Mouse (Mus musculus): Measurements from ENCODE around the gene Alox5ap. TPM values are rescaled to one million over a fixed set of nuclear protein-coding genes. Genes with fewer than 3 reads are reported as not detected.

Alox5ap gene
- polyA plus RNA-seq, 1 experiment: 8.2 TPM

DNA sequence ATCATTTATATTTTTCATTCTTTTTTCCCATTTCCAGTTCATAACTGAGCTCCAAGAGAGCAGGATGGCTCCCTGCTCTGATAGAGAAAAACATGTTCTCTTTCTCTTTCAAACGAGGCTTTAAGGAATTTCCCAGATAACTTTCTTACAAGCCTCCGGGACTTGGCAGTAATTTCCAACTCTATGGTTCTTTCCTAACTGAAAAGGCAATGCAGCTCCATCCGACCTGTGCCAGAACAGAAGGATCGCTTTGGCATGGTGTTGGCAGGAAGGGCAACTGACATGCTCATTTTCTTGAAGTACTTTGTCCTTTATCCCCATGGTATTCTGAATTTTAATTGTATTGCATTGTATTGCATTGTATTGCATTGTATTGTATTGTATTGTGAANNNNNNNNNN lies 33.7 kb downstream of the Alox5ap start:
- H3K36me3 ChIP-seq (ENCODE audit: control insufficient read depth, insufficient read depth): no peaks in the 10 kb centered on the region
- H3ac ChIP-seq (ENCODE audit: control insufficient read depth, insufficient read length, low read depth): no peak overlapping the region
- TF ChIP-seq USF1 (IDR thresholded peaks at IDR 0.05; ENCODE audit: low read depth): no peak
- no peak for TF ChIP-seq MYOG (IDR thresholded peaks at IDR 0.05; ENCODE audit: control insufficient read depth, extremely low read depth, insufficient read length)
- no peak for TF ChIP-seq CEBPB (IDR thresholded peaks at IDR 0.05; ENCODE audit: low read depth)
- no peak for TF ChIP-seq CTCF (IDR thresholded peaks at IDR 0.05; ENCODE audit: control insufficient read depth, insufficient read depth, insufficient read length)
- no peak for TF ChIP-seq MAX (IDR thresholded peaks at IDR 0.05)
- TF ChIP-seq MYOD1 (IDR thresholded peaks at IDR 0.05; ENCODE audit: control insufficient read depth, insufficient read length, low read depth): no peak
- TF ChIP-seq FOSL1 (IDR thresholded peaks at IDR 0.05; ENCODE audit: insufficient read depth, low read length, poor library complexity, severe bottlenecking): no peak
- no peaks in the 10 kb centered on the region for H3K27me3 ChIP-seq (ENCODE audit: control insufficient read depth, insufficient read depth, insufficient read length)
- H3K4me3 ChIP-seq (ENCODE audit: insufficient read depth, poor library complexity, severe bottlenecking): no peak overlapping the region
- H3K79me3 ChIP-seq (ENCODE audit: low read depth): no peaks in the 10 kb centered on the region
- no peaks in the 10 kb centered on the region for H3K79me2 ChIP-seq (ENCODE audit: control insufficient read depth, insufficient read depth)

DNA sequence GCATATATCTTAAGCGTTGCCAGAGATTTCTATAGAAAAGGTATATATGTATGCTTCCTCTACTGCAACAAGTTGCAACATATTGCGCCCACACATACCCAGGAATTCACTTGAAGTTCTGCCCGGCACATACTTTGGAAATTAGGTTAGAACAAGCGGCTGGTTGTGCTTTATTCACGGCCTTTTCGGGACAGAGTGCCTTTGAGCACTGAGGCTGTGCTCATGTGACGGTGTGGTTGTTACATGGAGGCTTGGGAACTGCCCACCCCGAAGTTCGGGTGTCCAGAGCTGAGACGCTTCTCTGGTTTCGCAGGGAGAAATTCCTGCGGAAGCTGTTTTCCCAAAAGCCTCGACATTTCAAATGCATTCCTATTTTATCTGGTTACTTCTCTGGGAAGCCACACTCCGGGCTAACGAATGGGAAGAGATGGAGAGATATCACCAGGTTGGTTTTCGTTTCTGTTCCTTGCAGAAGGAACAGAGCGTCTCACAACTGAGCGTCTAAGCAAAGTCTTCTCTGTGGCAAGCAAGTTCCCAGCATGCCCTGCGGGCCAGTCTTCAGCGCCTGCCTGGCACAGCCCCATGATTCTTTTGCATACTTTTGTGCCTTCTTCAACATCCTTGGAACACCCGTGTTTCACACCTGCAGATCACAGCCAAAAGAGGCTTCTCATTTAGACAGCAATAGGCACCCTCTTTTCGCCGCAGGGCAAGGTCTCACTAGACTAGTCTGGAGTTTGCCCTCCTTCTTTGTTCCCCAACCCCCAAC lies 48.5 kb downstream of the Alox5ap start:
- Histone ChIP-seq H3K4me3 (ENCODE audit: insufficient read depth, poor library complexity, severe bottlenecking) (no peak overlapping the region), H3ac (ENCODE audit: control insufficient read depth, insufficient read length, low read depth) (no peak overlapping the region), H3K79me3 (ENCODE audit: low read depth) (no peaks in the 10 kb centered on the region), H3K36me3 (ENCODE audit: control insufficient read depth, insufficient read depth) (no peaks in the 10 kb centered on the region), H3K79me2 (ENCODE audit: control insufficient read depth, insufficient read depth) (no peaks in the 10 kb centered on the region), H3K27me3 (ENCODE audit: control insufficient read depth, insufficient read depth, insufficient read length) (no peaks in the 10 kb centered on the region)
- TF ChIP-seq MYOG (IDR thresholded peaks at IDR 0.05; ENCODE audit: control insufficient read depth, extremely low read depth, insufficient read length) (no peak), MAX (IDR thresholded peaks at IDR 0.05) (no peak), FOSL1 (IDR thresholded peaks at IDR 0.05; ENCODE audit: insufficient read depth, low read length, poor library complexity, severe bottlenecking) (no peak), MYOD1 (IDR thresholded peaks at IDR 0.05; ENCODE audit: control insufficient read depth, insufficient read length, low read depth) (no peak), CEBPB (IDR thresholded peaks at IDR 0.05; ENCODE audit: low read depth) (no peak), CTCF (IDR thresholded peaks at IDR 0.05; ENCODE audit: control insufficient read depth, insufficient read depth, insufficient read length) (no peak), USF1 (IDR thresholded peaks at IDR 0.05; ENCODE audit: low read depth) (no peak)

DNA sequence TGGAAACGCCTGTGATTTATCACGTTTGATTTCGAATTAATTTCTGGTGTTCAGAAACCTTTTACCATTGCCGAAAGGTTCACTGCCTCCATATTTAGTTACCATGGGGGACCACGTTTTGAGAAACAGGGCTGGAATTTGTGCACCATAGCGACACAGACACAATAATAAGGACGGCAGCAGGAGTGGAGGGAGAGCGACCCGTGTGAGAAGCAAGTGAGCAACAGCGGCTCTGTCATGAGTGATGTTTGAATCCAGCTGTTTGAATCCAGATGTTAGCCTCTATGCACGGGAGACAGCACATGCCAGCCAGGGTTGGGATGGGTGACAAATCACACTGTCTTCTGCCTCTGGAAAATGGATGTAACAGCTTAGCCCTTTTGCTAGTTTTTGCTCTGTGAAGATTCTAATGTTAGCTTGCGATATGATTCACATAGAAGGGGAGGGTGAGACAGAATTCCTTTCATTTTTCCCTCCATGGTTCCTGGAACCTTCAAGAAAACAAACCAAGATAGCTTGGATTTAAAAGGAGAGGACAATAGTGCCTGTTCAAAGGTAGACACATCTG lies 50.0 kb downstream of the Alox5ap start:
- Histone ChIP-seq H3K79me2 (ENCODE audit: control insufficient read depth, insufficient read depth) (no peaks in the 10 kb centered on the region), H3K79me3 (ENCODE audit: low read depth) (no peaks in the 10 kb centered on the region)
- no peak for TF ChIP-seq USF1 (IDR thresholded peaks at IDR 0.05; ENCODE audit: low read depth)
- TF ChIP-seq FOSL1 (IDR thresholded peaks at IDR 0.05; ENCODE audit: insufficient read depth, low read length, poor library complexity, severe bottlenecking): no peak
- TF ChIP-seq CEBPB (IDR thresholded peaks at IDR 0.05; ENCODE audit: low read depth): no peak
- no peak for TF ChIP-seq MAX (IDR thresholded peaks at IDR 0.05)
- no peak for TF ChIP-seq MYOG (IDR thresholded peaks at IDR 0.05; ENCODE audit: control insufficient read depth, extremely low read depth, insufficient read length)
- no peak for TF ChIP-seq CTCF (IDR thresholded peaks at IDR 0.05; ENCODE audit: control insufficient read depth, insufficient read depth, insufficient read length)
- TF ChIP-seq MYOD1 (IDR thresholded peaks at IDR 0.05; ENCODE audit: control insufficient read depth, insufficient read length, low read depth): no peak

DNA sequence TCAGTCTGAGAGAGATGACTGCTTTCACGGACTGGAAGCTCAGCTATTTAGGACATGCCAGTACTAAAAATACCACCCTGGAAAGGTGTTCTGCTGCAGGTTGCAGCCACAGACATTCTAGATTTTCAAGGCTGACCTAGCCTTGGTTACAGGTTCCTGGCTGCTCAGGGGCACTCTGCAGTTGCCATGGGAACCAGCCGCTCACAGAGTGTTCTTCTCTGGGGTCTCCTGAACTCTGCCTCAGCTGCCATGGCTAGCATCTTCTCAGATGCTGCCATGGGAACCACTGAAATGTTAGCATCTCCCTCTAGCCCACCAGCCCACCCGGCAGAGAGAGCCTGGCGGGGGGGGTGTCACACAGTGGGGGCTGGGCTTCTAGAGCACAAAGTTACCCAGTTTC lies 52.4 kb downstream of the Alox5ap start:
- Histone ChIP-seq H3K36me3 (ENCODE audit: control insufficient read depth, insufficient read depth) (no peaks in the 10 kb centered on the region), H3K79me2 (ENCODE audit: control insufficient read depth, insufficient read depth) (no peaks in the 10 kb centered on the region), H3K27me3 (ENCODE audit: control insufficient read depth, insufficient read depth, insufficient read length) (no peaks in the 10 kb centered on the region), H3ac (ENCODE audit: control insufficient read depth, insufficient read length, low read depth) (no peak overlapping the region), H3K4me3 (ENCODE audit: insufficient read depth, poor library complexity, severe bottlenecking) (no peak overlapping the region), H3K79me3 (ENCODE audit: low read depth) (no peaks in the 10 kb centered on the region)
- TF ChIP-seq CEBPB (IDR thresholded peaks at IDR 0.05; ENCODE audit: low read depth): no peak
- no peak for TF ChIP-seq CTCF (IDR thresholded peaks at IDR 0.05; ENCODE audit: control insufficient read depth, insufficient read depth, insufficient read length)
- no peak for TF ChIP-seq MAX (IDR thresholded peaks at IDR 0.05)
- TF ChIP-seq MYOG (IDR thresholded peaks at IDR 0.05; ENCODE audit: control insufficient read depth, extremely low read depth, insufficient read length): no peak
- no peak for TF ChIP-seq MYOD1 (IDR thresholded peaks at IDR 0.05; ENCODE audit: control insufficient read depth, insufficient read length, low read depth)
- no peak for TF ChIP-seq USF1 (IDR thresholded peaks at IDR 0.05; ENCODE audit: low read depth)
- TF ChIP-seq FOSL1 (IDR thresholded peaks at IDR 0.05; ENCODE audit: insufficient read depth, low read length, poor library complexity, severe bottlenecking): no peak

More for the DNA sequence above, 50.0 kb downstream of the Alox5ap start:
- Histone ChIP-seq H3K36me3 (ENCODE audit: control insufficient read depth, insufficient read depth) (no peaks in the 10 kb centered on the region), H3ac (ENCODE audit: control insufficient read depth, insufficient read length, low read depth) (no peak overlapping the region), H3K27me3 (ENCODE audit: control insufficient read depth, insufficient read depth, insufficient read length) (no peaks in the 10 kb centered on the region), H3K4me3 (ENCODE audit: insufficient read depth, poor library complexity, severe bottlenecking) (no peak overlapping the region)

DNA sequence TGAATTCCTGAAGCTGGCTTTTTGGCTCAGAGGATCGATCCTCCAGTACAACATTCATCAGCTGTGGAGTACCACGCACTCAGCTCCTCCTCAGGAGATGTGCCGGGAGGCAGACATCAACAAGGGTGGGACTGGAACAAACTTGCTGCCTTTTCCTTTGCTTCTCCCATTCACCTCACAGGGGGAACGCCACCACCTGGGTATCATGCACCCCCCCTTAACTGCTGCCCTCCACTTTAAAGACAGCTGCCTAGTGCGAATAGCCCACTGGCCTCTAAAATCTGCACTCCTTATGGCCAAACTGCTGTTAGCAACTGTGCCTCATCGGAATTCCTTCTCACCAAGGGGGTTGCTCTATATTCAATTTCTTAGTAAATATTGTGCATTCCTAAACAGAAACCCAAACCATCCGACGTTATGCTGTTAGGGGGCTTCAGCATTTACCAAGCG lies 55.3 kb downstream of the Alox5ap start:
- Histone ChIP-seq H3K79me3 (ENCODE audit: low read depth) (no peaks in the 10 kb centered on the region), H3K36me3 (ENCODE audit: control insufficient read depth, insufficient read depth) (no peaks in the 10 kb centered on the region), H3K27me3 (ENCODE audit: control insufficient read depth, insufficient read depth, insufficient read length) (no peaks in the 10 kb centered on the region), H3ac (ENCODE audit: control insufficient read depth, insufficient read length, low read depth) (no peak overlapping the region), H3K4me3 (ENCODE audit: insufficient read depth, poor library complexity, severe bottlenecking) (no peak overlapping the region), H3K79me2 (ENCODE audit: control insufficient read depth, insufficient read depth) (no peaks in the 10 kb centered on the region)
- no peak for TF ChIP-seq MYOD1 (IDR thresholded peaks at IDR 0.05; ENCODE audit: control insufficient read depth, insufficient read length, low read depth)
